ENCODE assay signal across 13 mouse cellular contexts in the genomic region with DNA sequence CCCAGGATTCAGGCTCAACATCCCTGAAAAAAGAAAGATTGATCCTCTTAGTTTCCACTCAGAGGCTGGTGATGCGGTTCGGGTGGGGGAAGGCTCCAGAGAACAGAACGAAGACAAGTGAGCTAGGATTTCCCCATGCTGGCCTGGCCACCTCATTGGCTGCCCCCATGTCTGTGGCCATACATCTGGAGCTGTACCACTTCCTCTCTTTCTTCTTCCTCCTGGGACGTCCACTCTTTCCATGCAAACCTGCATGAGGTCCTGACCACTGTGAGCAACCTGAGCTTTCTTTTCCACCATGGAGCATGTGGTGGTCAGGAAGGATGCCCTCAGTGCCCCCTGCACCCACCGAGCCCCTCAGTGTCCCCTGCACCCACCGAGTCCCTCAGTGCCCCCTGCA.
"Had no signal": no experiment of that assay in that cellular context is flagged by ENCODE, and none has a peak within 500 bp of the region (broad histone marks: within the 10 kb centered on the region; RNA-seq: fewer than 3 reads in every experiment).

No protein-coding gene starts in this region.

- H3K27ac ChIP-seq: liver, embryonic 14.5 days; midbrain, embryonic 12.5 days; neural tube, embryonic 12.5 days had no signal

- DNase-seq: lung, adult 18-20 months; lung, embryonic 14.5 days; lung, postnatal 10 days; lung, postnatal 4 days; midbrain, embryonic 14.5 days; right cerebral cortex, postnatal 14 days; thymus, adult 18-20 months; thymus, postnatal 14 days; thymus, postnatal 36 days had no signal

- H3K4me2 ChIP-seq: lung, embryonic 14.5 days; midbrain, embryonic 12.5 days; neural tube, embryonic 12.5 days had no signal

- H3K9me3 ChIP-seq: neural tube, embryonic 12.5 days had no signal

- H3K9ac ChIP-seq: liver, embryonic 14.5 days; lung, embryonic 14.5 days; midbrain, embryonic 12.5 days; neural tube, embryonic 12.5 days had no signal

- H3K4me3 ChIP-seq: megakaryocyte, embryonic 14.5 days; midbrain, embryonic 12.5 days; neural tube, embryonic 12.5 days had no signal

- H3K27me3 ChIP-seq: midbrain, embryonic 12.5 days; neural tube, embryonic 12.5 days had no signal

- H3K36me3 ChIP-seq: midbrain, embryonic 12.5 days; neural tube, embryonic 12.5 days had no signal
